Mouse (Mus musculus): ENCODE measurements around the gene Cpsf6. TPM values are rescaled to one million over a fixed set of nuclear protein-coding genes. Genes with fewer than 3 reads are reported as not detected.

Gene Cpsf6
- 140 and 171 TPM in 2 replicates for polyA plus RNA-seq (2015; fragmentation: Nextera tagmentation; extraction: Ambion mirVana)

- Histone ChIP-seq H3K9ac (ENCODE audit: low read depth, low read length) (no peak within 1 kb of the TSS), H3K36me3 (ENCODE audit: control insufficient read depth, insufficient read depth, low read length) (no peaks in the 10 kb centered on the region), H3K4me2 (ENCODE audit: low read length) (no peak within 1 kb of the TSS), H3K4me3 (ENCODE audit: low read depth, low read length) (no peak within 1 kb of the TSS), H3K9me3 (replicated peaks; ENCODE audit: control insufficient read depth, low read length, poor library complexity, severe bottlenecking) (no peaks in the 10 kb centered on the region), H3K27ac (ENCODE audit: low read length) (no peak within 1 kb of the TSS), H3K27me3 (ENCODE audit: control insufficient read depth, insufficient read depth, low read depth, low read length) (no peaks in the 10 kb centered on the region), H3K4me1 (ENCODE audit: control insufficient read depth, insufficient read depth, low read length) (peaks cover 8% of the 10 kb centered on the region)
- WGBS = 87% methylated on average over 6 of the region's 6 CpGs
- no peak for ATAC-seq
These were observed at the start of gene Cpsf6 for GRCm38 (mm10) chr10:117379908-117380307. Gene Cpsf6 (minus strand): TSS chr10:117380015.

GRCm38 (mm10) chr10:117426615-117426969, 46.8 kb upstream of the Cpsf6 start:
- no peak overlapping the region for H3K9ac ChIP-seq (ENCODE audit: low read depth, low read length)
- H3K27ac ChIP-seq (ENCODE audit: low read length) = peak overlapping the region; percentile 53; the same call in 1 of the 2 replicates
- H3K9me3 ChIP-seq (replicated peaks; ENCODE audit: control insufficient read depth, low read length, poor library complexity, severe bottlenecking) = no peaks in the 10 kb centered on the region
- whole genome bisulfite sequencing = 83% methylated on average over 1 of the region's 1 CpGs
- H3K36me3 ChIP-seq (ENCODE audit: control insufficient read depth, insufficient read depth, low read length) = no peaks in the 10 kb centered on the region
- no peak overlapping the region for H3K4me3 ChIP-seq (ENCODE audit: low read depth, low read length)
- no peak overlapping the region for H3K4me2 ChIP-seq (ENCODE audit: low read length)
- no peaks in the 10 kb centered on the region for H3K27me3 ChIP-seq (ENCODE audit: control insufficient read depth, insufficient read depth, low read depth, low read length)
- no peak for ATAC-seq
- peaks cover 9% of the 10 kb centered on the region for H3K4me1 ChIP-seq (ENCODE audit: control insufficient read depth, insufficient read depth, low read length)

GRCm38 (mm10) chr10:117425907-117426614, 46.2 kb upstream of the Cpsf6 start:
- Histone ChIP-seq H3K27me3 (ENCODE audit: control insufficient read depth, insufficient read depth, low read depth, low read length) (no peaks in the 10 kb centered on the region), H3K4me2 (ENCODE audit: low read length) (peak overlapping the region; percentile 26; the same call in 1 of the 2 replicates), H3K4me3 (ENCODE audit: low read depth, low read length) (no peak overlapping the region), H3K27ac (ENCODE audit: low read length) (peak overlapping the region; percentile 53), H3K9me3 (replicated peaks; ENCODE audit: control insufficient read depth, low read length, poor library complexity, severe bottlenecking) (no peaks in the 10 kb centered on the region), H3K36me3 (ENCODE audit: control insufficient read depth, insufficient read depth, low read length) (no peaks in the 10 kb centered on the region), H3K4me1 (ENCODE audit: control insufficient read depth, insufficient read depth, low read length) (peaks cover 9% of the 10 kb centered on the region), H3K9ac (ENCODE audit: low read depth, low read length) (no peak overlapping the region)
- WGBS = 17% methylated on average over 11 of the region's 11 CpGs
- peak; percentile 92 for ATAC-seq

- Histone ChIP-seq H3K27me3 (ENCODE audit: control insufficient read depth, insufficient read depth, low read depth, low read length) (no peaks in the 10 kb centered on the region), H3K27ac (ENCODE audit: low read length) (no peak overlapping the region), H3K4me1 (ENCODE audit: control insufficient read depth, insufficient read depth, low read length) (peaks cover 9% of the 10 kb centered on the region), H3K4me3 (ENCODE audit: low read depth, low read length) (no peak overlapping the region), H3K9ac (ENCODE audit: low read depth, low read length) (no peak overlapping the region), H3K9me3 (replicated peaks; ENCODE audit: control insufficient read depth, low read length, poor library complexity, severe bottlenecking) (no peaks in the 10 kb centered on the region), H3K36me3 (ENCODE audit: control insufficient read depth, insufficient read depth, low read length) (no peaks in the 10 kb centered on the region), H3K4me2 (ENCODE audit: low read length) (no peak overlapping the region)
- 89% methylated on average over 5 of the region's 5 CpGs for WGBS
- no peak for ATAC-seq
These were observed 45.2 kb upstream of the Cpsf6 start for GRCm38 (mm10) chr10:117425013-117425412.

- H3K4me2 ChIP-seq (ENCODE audit: low read length) = no peak overlapping the region
- H3K4me3 ChIP-seq (ENCODE audit: low read depth, low read length) = no peak overlapping the region
- H3K9me3 ChIP-seq (replicated peaks; ENCODE audit: control insufficient read depth, low read length, poor library complexity, severe bottlenecking) = no peaks in the 10 kb centered on the region
- H3K27ac ChIP-seq (ENCODE audit: low read length) = no peak overlapping the region
- no peaks in the 10 kb centered on the region for H3K36me3 ChIP-seq (ENCODE audit: control insufficient read depth, insufficient read depth, low read length)
- ATAC-seq = no peak
- H3K27me3 ChIP-seq (ENCODE audit: control insufficient read depth, insufficient read depth, low read depth, low read length) = no peaks in the 10 kb centered on the region
- 76% methylated on average over 3 of the region's 3 CpGs for WGBS
- H3K4me1 ChIP-seq (ENCODE audit: control insufficient read depth, insufficient read depth, low read length) = peaks cover 9% of the 10 kb centered on the region
- H3K9ac ChIP-seq (ENCODE audit: low read depth, low read length) = no peak overlapping the region
These were observed 44.5 kb upstream of the Cpsf6 start for GRCm38 (mm10) chr10:117424146-117424905.

GRCm38 (mm10) chr10:117423025-117424002, 43.5 kb upstream of the Cpsf6 start:
- Histone ChIP-seq H3K4me1 (ENCODE audit: control insufficient read depth, insufficient read depth, low read length) (peaks cover 9% of the 10 kb centered on the region), H3K9me3 (replicated peaks; ENCODE audit: control insufficient read depth, low read length, poor library complexity, severe bottlenecking) (no peaks in the 10 kb centered on the region), H3K4me3 (ENCODE audit: low read depth, low read length) (no peak overlapping the region), H3K4me2 (ENCODE audit: low read length) (no peak overlapping the region), H3K36me3 (ENCODE audit: control insufficient read depth, insufficient read depth, low read length) (no peaks in the 10 kb centered on the region), H3K27ac (ENCODE audit: low read length) (no peak overlapping the region), H3K27me3 (ENCODE audit: control insufficient read depth, insufficient read depth, low read depth, low read length) (no peaks in the 10 kb centered on the region), H3K9ac (ENCODE audit: low read depth, low read length) (no peak overlapping the region)
- ATAC-seq = peak; percentile 30; the same call in 1 of the 2 replicates
- WGBS = 90% methylated on average over 17 of the region's 17 CpGs

GRCm38 (mm10) chr10:117422174-117422808, 42.5 kb upstream of the Cpsf6 start:
- no peak for ATAC-seq
- WGBS = 89% methylated on average over 6 of the region's 6 CpGs
- Histone ChIP-seq H3K27ac (ENCODE audit: low read length) (no peak overlapping the region), H3K9ac (ENCODE audit: low read depth, low read length) (no peak overlapping the region), H3K36me3 (ENCODE audit: control insufficient read depth, insufficient read depth, low read length) (no peaks in the 10 kb centered on the region), H3K9me3 (replicated peaks; ENCODE audit: control insufficient read depth, low read length, poor library complexity, severe bottlenecking) (no peaks in the 10 kb centered on the region), H3K4me3 (ENCODE audit: low read depth, low read length) (no peak overlapping the region), H3K27me3 (ENCODE audit: control insufficient read depth, insufficient read depth, low read depth, low read length) (no peaks in the 10 kb centered on the region), H3K4me1 (ENCODE audit: control insufficient read depth, insufficient read depth, low read length) (peaks cover 13% of the 10 kb centered on the region), H3K4me2 (ENCODE audit: low read length) (no peak overlapping the region)

GRCm38 (mm10) chr10:117421283-117422107, 41.7 kb upstream of the Cpsf6 start:
- H3K4me1 ChIP-seq (ENCODE audit: control insufficient read depth, insufficient read depth, low read length) = peaks cover 17% of the 10 kb centered on the region
- WGBS = 88% methylated on average over 7 of the region's 7 CpGs
- no peak for ATAC-seq
- H3K27ac ChIP-seq (ENCODE audit: low read length) = no peak overlapping the region
- no peak overlapping the region for H3K9ac ChIP-seq (ENCODE audit: low read depth, low read length)
- no peaks in the 10 kb centered on the region for H3K9me3 ChIP-seq (replicated peaks; ENCODE audit: control insufficient read depth, low read length, poor library complexity, severe bottlenecking)
- no peaks in the 10 kb centered on the region for H3K36me3 ChIP-seq (ENCODE audit: control insufficient read depth, insufficient read depth, low read length)
- no peak overlapping the region for H3K4me2 ChIP-seq (ENCODE audit: low read length)
- H3K4me3 ChIP-seq (ENCODE audit: low read depth, low read length) = no peak overlapping the region
- no peaks in the 10 kb centered on the region for H3K27me3 ChIP-seq (ENCODE audit: control insufficient read depth, insufficient read depth, low read depth, low read length)
